Mouse (Mus musculus) kidney, postnatal 36 days (tissue): ENCODE data around the gene Olfr474.
"Not testable (repeated sequence)": the region's sequence is repeated elsewhere in the genome, so short reads cannot be mapped to it uniquely, and the experiment has no call there.

Source experiments
- DNase-seq, 2 experiments: peaks; one replicate each; pipeline ENCODE4 v3.0.0; 2021 to 2022; ENCODE audit warnings: mixed read lengths in 2 of 2

The Olfr474 gene

DNA sequence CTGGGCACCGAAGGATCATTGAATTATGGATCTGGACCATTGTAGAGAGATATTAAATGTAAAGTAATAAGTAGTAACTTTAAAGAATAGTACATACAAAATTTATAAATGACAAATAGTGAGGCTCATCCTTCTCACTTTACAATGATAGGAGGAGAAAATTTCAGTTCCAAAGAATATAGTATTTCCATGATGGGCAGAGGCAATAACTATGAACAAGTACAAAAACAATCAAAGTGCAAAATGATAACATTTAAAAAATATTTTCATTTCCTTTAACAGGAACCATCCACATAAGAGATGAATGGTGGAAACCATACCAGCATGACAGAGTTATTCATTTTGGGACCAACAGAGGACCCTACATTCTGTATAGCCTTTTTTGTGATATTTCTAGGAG, at the start of gene Olfr474:
Gene Olfr474 (plus strand): TSS at position 301 of the 400 bp plus-strand sequence.
- no peak for DNase-seq

DNA sequence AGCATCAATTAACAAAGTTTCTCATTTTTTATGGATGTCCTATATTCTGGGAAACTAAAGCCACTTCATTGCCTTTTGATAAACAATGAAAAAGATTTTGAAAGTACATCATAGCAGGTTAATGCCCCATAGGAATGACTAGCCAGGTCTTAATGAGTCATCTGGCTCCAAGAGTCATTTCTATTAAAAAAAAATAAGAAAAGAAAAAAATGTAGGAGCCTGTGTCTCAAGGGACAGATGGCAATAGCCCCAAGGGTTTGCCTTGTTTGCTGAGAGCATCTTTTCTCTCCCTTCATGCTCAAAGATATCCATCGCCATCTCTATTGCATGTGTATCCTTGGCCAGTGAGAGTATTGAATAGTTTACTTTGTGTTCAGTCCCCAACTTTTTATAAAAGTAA, 24.3 kb upstream of the Olfr474 start, which contains the start of gene Olfr473:
Gene Olfr473 (plus strand): TSS at position 301 of the 400 bp plus-strand sequence.
- DNase-seq, result no peak

DNA sequence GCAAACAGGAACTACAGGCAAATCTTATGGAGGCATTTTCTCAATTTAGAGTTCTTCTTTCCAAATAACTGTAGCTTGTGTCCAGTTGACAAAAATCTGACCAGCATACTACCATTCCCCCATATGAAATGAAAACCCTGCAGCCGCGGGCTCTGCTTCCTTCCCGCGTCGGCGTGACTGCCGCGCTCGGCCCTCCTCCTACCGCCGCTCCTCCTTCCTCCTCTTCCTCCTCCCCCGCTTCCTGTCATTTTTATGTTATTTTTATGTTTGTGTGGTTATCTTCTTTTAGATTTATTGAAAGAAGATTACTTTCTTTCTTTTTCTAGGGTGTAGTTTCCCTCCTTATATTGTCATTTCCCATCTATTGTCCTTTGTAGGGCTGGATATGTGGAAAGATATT, 1.9 kb upstream of the Olfr474 start:
- DNase-seq, result not testable (repeated sequence)

DNA sequence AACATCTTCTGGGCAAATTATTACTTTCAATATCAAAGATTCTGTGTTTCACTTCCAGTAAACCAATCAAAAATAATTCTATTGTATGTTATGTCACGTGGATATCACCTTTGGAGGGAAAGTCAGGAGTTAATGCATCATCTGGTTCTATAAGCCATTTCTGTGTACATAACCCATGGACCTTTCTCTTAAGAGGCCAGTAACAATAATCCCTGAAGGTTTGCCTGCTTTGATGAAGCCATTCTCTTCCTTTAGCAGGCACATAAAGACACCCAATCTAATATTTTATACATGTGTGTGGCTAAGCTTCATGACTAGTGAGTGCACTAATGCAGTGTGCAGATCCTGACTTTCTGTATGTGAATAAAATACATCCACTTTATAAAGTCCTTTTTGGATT, 10.1 kb downstream of the Olfr474 start, which contains the start of gene Olfr476:
Gene Olfr476 (plus strand): TSS at position 301 of the 400 bp plus-strand sequence.
- DNase-seq, result no peak

DNA sequence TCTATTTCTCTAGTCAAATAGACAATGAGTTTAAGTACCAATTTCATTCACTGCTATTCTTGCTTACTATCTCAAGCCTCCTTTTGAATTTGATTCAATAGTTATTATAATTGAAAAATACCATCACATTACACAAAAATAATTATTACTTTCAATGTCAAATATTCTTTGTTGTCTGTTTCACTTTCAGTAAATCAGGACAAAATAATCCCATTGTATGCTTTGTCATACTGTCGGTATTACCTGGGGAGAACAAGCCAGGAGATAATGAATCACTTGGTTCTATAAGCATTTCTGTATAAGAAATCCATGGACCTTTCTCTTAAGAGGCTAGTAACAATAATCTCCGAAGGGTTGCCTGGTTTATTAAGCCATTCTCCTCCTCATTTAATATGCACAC, 31.9 kb downstream of the Olfr474 start, which contains the start of gene Olfr477:
Gene Olfr477 (plus strand): TSS at position 301 of the 400 bp plus-strand sequence.
- no peak for DNase-seq
